In the genomic region with DNA sequence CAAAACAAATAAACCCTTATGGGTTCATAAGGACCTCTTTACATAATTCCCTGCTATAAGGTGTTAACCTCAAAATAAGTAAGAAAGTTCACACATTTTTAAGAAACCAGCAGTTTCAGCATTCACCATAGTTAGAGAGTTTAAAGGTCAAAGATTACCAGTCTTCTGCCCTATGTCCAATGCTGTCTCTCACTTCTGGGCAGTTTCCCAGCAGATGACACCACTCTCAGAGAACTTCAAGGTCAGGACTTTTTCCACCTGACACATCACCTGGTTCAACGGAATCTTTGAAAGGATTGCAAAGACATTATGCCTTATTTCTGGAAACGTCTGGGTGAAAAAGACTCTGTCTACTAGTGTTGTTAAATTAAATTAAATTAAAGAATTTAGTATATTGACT, we compare ENCODE assay signal across 25 mouse cellular contexts.
"Had no signal": no experiment of that assay in that cellular context is flagged by ENCODE, and none has a peak within 500 bp of the region (broad histone marks: within the 10 kb centered on the region; RNA-seq: fewer than 3 reads in every experiment).

No protein-coding gene starts in this region.

- H3K27ac ChIP-seq: gastrocnemius, adult 2 months; heart, embryonic 10.5 days; hindbrain, embryonic 10.5 days; hindbrain, embryonic 12.5 days; hindbrain, embryonic 14.5 days; intestine, embryonic 15.5 days; kidney, postnatal 0 days; layer of hippocampus, adult 2 months; left cerebral cortex, adult 2 months; limb, embryonic 10.5 days; limb, embryonic 12.5 days; liver, embryonic 12.5 days; liver, embryonic 14.5 days had no signal

- H3K4me2 ChIP-seq: heart, embryonic 12.5 days; hindbrain, embryonic 12.5 days; hindbrain, embryonic 14.5 days; intestine, embryonic 15.5 days; limb, embryonic 12.5 days; liver, embryonic 12.5 days had no signal

- H3K27me3 ChIP-seq: heart, embryonic 12.5 days; hindbrain, embryonic 12.5 days; intestine, embryonic 15.5 days; limb, embryonic 12.5 days; liver, embryonic 12.5 days had no signal

- H3K9ac ChIP-seq: heart, embryonic 12.5 days; hindbrain, embryonic 12.5 days; hindbrain, embryonic 14.5 days; intestine, embryonic 15.5 days; limb, embryonic 12.5 days; liver, embryonic 12.5 days; liver, embryonic 14.5 days had no signal

- H3K4me3 ChIP-seq: gastrocnemius, adult 2 months; heart, embryonic 10.5 days; heart, embryonic 12.5 days; hindbrain, embryonic 10.5 days; hindbrain, embryonic 12.5 days; intestine, embryonic 15.5 days; layer of hippocampus, adult 2 months; left cerebral cortex, adult 2 months; limb, embryonic 10.5 days; limb, embryonic 12.5 days; liver, embryonic 12.5 days had no signal

- H3K36me3 ChIP-seq: heart, embryonic 10.5 days; heart, embryonic 12.5 days; hindbrain, embryonic 10.5 days; hindbrain, embryonic 12.5 days; intestine, embryonic 15.5 days; limb, embryonic 10.5 days; limb, embryonic 12.5 days; liver, embryonic 12.5 days had no signal

- H3K9me3 ChIP-seq: heart, embryonic 10.5 days; heart, embryonic 12.5 days; hindbrain, embryonic 10.5 days; hindbrain, embryonic 12.5 days; intestine, embryonic 15.5 days; limb, embryonic 10.5 days; limb, embryonic 12.5 days; liver, embryonic 12.5 days had no signal

- H3K4me1 ChIP-seq: heart, embryonic 10.5 days; heart, embryonic 12.5 days; hindbrain, embryonic 10.5 days; hindbrain, embryonic 12.5 days; intestine, embryonic 15.5 days; limb, embryonic 10.5 days; limb, embryonic 12.5 days; liver, embryonic 12.5 days had no signal

- DNase-seq: gastrocnemius, adult 2 months; gastrocnemius, postnatal 10 days; gastrocnemius, postnatal 25 days; heart, adult 18-20 months; heart, postnatal 10 days; heart, postnatal 4 days; kidney, postnatal 4 days; liver had no signal

- ATAC-seq: forebrain, embryonic 16.5 days; hindbrain, embryonic 16.5 days; inflammation-experienced regulatory T-cells, adult 6 months; intestine, embryonic 15.5 days; intestine, postnatal 0 days; liver, embryonic 12.5 days had no signal
